Comparison of ENCODE assay signal across 8 mouse cellular contexts in genomic region chr3:153084226-153085095, GRCm38 (mm10).
A peak's percentile ranks its signal among the peaks of the same experiment; 100 is the strongest.
DNase-seq lines count a peak whose midpoint lies in the region; ATAC-seq lines count a peak whose summit lies in the region.

No protein-coding gene starts in this region.

- no peak for DNase-seq in kidney, adult 11 months
- DNase-seq in cerebellum, adult 11-12 months = peak; percentile 77
- DNase-seq in liver, embryonic 11.5 days (ENCODE audit: low spot score) = no peak
- DNase-seq in urinary bladder, postnatal 36 days (ENCODE audit: low spot score in 2 of 2) = no peak

- H3K27ac ChIP-seq in kidney, embryonic 14.5 days (ENCODE audit: low read depth, low read length) = no peak overlapping the region
- H3K27ac ChIP-seq in forebrain, embryonic 15.5 days (replicated peaks) = peak overlapping the region; percentile 73
- H3K27ac ChIP-seq in intestine, embryonic 16.5 days (ENCODE audit: low read length) = no peak overlapping the region
- peak overlapping the region; percentile 81 for H3K27ac ChIP-seq in midbrain, embryonic 15.5 days
- H3K27ac ChIP-seq in liver, embryonic 11.5 days (ENCODE audit: low read depth, low read length) = no peak overlapping the region

- no peak overlapping the region for H3K9ac ChIP-seq in kidney, embryonic 14.5 days (ENCODE audit: low read depth, low read length)
- H3K9ac ChIP-seq in forebrain, embryonic 15.5 days (replicated peaks) = 0 out of 2 replicates have a peak overlapping the region, but pooled peaks have one; percentile 31
- no peak overlapping the region for H3K9ac ChIP-seq in intestine, embryonic 16.5 days (ENCODE audit: low read depth, low read length)
- H3K9ac ChIP-seq in midbrain, embryonic 15.5 days = no peak overlapping the region
- H3K9ac ChIP-seq in liver, embryonic 11.5 days (ENCODE audit: low read depth, low read length) = no peak overlapping the region

- no peaks in the 10 kb centered on the region; the same call in 1 of the 2 replicates for H3K4me1 ChIP-seq in kidney, embryonic 14.5 days (ENCODE audit: control insufficient read depth, insufficient read depth, low read length)
- H3K4me1 ChIP-seq in forebrain, embryonic 15.5 days = peaks cover 22% of the 10 kb centered on the region
- H3K4me1 ChIP-seq in intestine, embryonic 16.5 days (ENCODE audit: control insufficient read depth, insufficient read depth, low read length) = peaks cover 10% of the 10 kb centered on the region
- H3K4me1 ChIP-seq in midbrain, embryonic 15.5 days = peaks cover 35% of the 10 kb centered on the region
- no peaks in the 10 kb centered on the region for H3K4me1 ChIP-seq in liver, embryonic 11.5 days (replicated peaks; ENCODE audit: control insufficient read depth, insufficient read depth, low read length)

- H3K9me3 ChIP-seq in kidney, embryonic 14.5 days (ENCODE audit: control insufficient read depth, low read length) = no peaks in the 10 kb centered on the region
- H3K9me3 ChIP-seq in forebrain, embryonic 15.5 days = no peaks in the 10 kb centered on the region
- no peaks in the 10 kb centered on the region for H3K9me3 ChIP-seq in intestine, embryonic 16.5 days (ENCODE audit: control insufficient read depth, low read length)
- H3K9me3 ChIP-seq in midbrain, embryonic 15.5 days = no peaks in the 10 kb centered on the region
- H3K9me3 ChIP-seq in liver, embryonic 11.5 days (ENCODE audit: control insufficient read depth, low read length) = no peaks in the 10 kb centered on the region

- no peaks in the 10 kb centered on the region for H3K27me3 ChIP-seq in kidney, embryonic 14.5 days (ENCODE audit: control insufficient read depth, insufficient read depth, low read length)
- 0 out of 2 replicates have a peak, but pooled peaks cover 2% of the 10 kb centered on the region for H3K27me3 ChIP-seq in forebrain, embryonic 15.5 days
- H3K27me3 ChIP-seq in intestine, embryonic 16.5 days (replicated peaks; ENCODE audit: control insufficient read depth, insufficient read depth, low read length) = no peaks in the 10 kb centered on the region
- H3K27me3 ChIP-seq in midbrain, embryonic 15.5 days (replicated peaks) = no peaks in the 10 kb centered on the region
- H3K27me3 ChIP-seq in liver, embryonic 11.5 days (replicated peaks; ENCODE audit: control insufficient read depth, insufficient read depth, low read length) = no peaks in the 10 kb centered on the region

- no peaks in the 10 kb centered on the region for H3K36me3 ChIP-seq in kidney, embryonic 14.5 days (ENCODE audit: control insufficient read depth, insufficient read depth, low read length)
- no peaks in the 10 kb centered on the region for H3K36me3 ChIP-seq in forebrain, embryonic 15.5 days
- H3K36me3 ChIP-seq in intestine, embryonic 16.5 days (ENCODE audit: control insufficient read depth, insufficient read depth, low read length) = no peaks in the 10 kb centered on the region
- H3K36me3 ChIP-seq in midbrain, embryonic 15.5 days (replicated peaks) = no peaks in the 10 kb centered on the region
- H3K36me3 ChIP-seq in liver, embryonic 11.5 days (ENCODE audit: control insufficient read depth, insufficient read depth, low read length) = no peaks in the 10 kb centered on the region

- H3K4me2 ChIP-seq in kidney, embryonic 14.5 days (replicated peaks; ENCODE audit: low read depth, low read length) = no peak overlapping the region
- peak overlapping the region; percentile 38 for H3K4me2 ChIP-seq in forebrain, embryonic 15.5 days (replicated peaks)
- no peak overlapping the region for H3K4me2 ChIP-seq in intestine, embryonic 16.5 days (ENCODE audit: low read depth, low read length)
- peak overlapping the region; percentile 28 for H3K4me2 ChIP-seq in midbrain, embryonic 15.5 days
- no peak overlapping the region for H3K4me2 ChIP-seq in liver, embryonic 11.5 days

- 0 out of 2 replicates have a peak, but pooled peaks have one; percentile 35 for ATAC-seq in kidney, embryonic 14.5 days (ENCODE audit: low FRiP score, low TSS enrichment)
- peak; percentile 68 for ATAC-seq in forebrain, embryonic 15.5 days (replicated peaks)
- peak; percentile 28; the same call in 1 of the 2 replicates for ATAC-seq in intestine, embryonic 16.5 days
- peak; percentile 84 for ATAC-seq in midbrain, embryonic 15.5 days (replicated peaks)
- ATAC-seq in liver, embryonic 11.5 days (replicated peaks; ENCODE audit: low FRiP score) = no peak

- H3K4me3 ChIP-seq in kidney, embryonic 14.5 days (ENCODE audit: low read length) = no peak overlapping the region
- H3K4me3 ChIP-seq in forebrain, embryonic 15.5 days = no peak overlapping the region
- H3K4me3 ChIP-seq in intestine, embryonic 16.5 days (ENCODE audit: low read length) = no peak overlapping the region
- no peak overlapping the region for H3K4me3 ChIP-seq in midbrain, embryonic 15.5 days
- H3K4me3 ChIP-seq in liver, embryonic 11.5 days (ENCODE audit: low read depth, low read length) = no peak overlapping the region

- WGBS in kidney, embryonic 14.5 days = 78% methylated on average over 23 of the region's 23 CpGs
- 12% methylated on average over 23 of the region's 23 CpGs for WGBS in forebrain, embryonic 15.5 days
- 52% methylated on average over 23 of the region's 23 CpGs for WGBS in intestine, embryonic 16.5 days
- 21% methylated on average over 23 of the region's 23 CpGs for WGBS in midbrain, embryonic 15.5 days
- 75% methylated on average over 23 of the region's 23 CpGs for WGBS in liver, embryonic 11.5 days

Comparison
In these comparisons a context has a peak if more than half of its experiments do, and no peak if none do; other contexts are left out.
1. H3K27ac ChIP-seq: peak in forebrain, embryonic 15.5 days (single experiment) and midbrain, embryonic 15.5 days (single experiment); none in kidney, embryonic 14.5 days (single experiment), intestine, embryonic 16.5 days (single experiment) and liver, embryonic 11.5 days (single experiment).
2. H3K4me2 ChIP-seq: peak in forebrain, embryonic 15.5 days (single experiment) and midbrain, embryonic 15.5 days (single experiment); none in kidney, embryonic 14.5 days (single experiment), intestine, embryonic 16.5 days (single experiment) and liver, embryonic 11.5 days (single experiment).